Mouse (Mus musculus) midbrain, embryonic 16.5 days (tissue): ENCODE measurements around the gene Nkx2-5. TPM values are rescaled to one million over a fixed set of nuclear protein-coding genes. Genes with fewer than 3 reads are reported as not detected.

Experiments used
- ATAC-seq: fragments of 200-750 bp; cut with Nextera tagmentation; 2 replicates; pipeline ENCODE4 v1.8.0; 2017; ENCODE audit warnings: moderate TSS enrichment
- H3K27ac ChIP-seq: fragments of 300-500 bp; sonication (generic); 2 replicates; pipeline ENCODE4 v1.5.1; 2014; ENCODE audit warnings: mild to moderate bottlenecking, low read length, mixed read lengths
- H3K27me3 ChIP-seq: fragments of 300-500 bp; sonication (generic); 2 replicates; pipeline ENCODE4 v1.6.1; 2014; ENCODE audit warnings: low read depth, low read length, mixed read lengths; ENCODE audit not compliant: control insufficient read depth, insufficient read depth
- H3K36me3 ChIP-seq: fragments of 300-500 bp; sonication (generic); 2 replicates; pipeline ENCODE4 v1.6.1; 2014; ENCODE audit warnings: mild to moderate bottlenecking, low read length, moderate library complexity, mixed read lengths; ENCODE audit not compliant: control insufficient read depth, insufficient read depth
- H3K4me1 ChIP-seq: fragments of 300-500 bp; sonication (generic); 2 replicates; pipeline ENCODE4 v1.6.1; 2014; ENCODE audit warnings: mild to moderate bottlenecking, low read length, mixed read lengths; ENCODE audit not compliant: control insufficient read depth, insufficient read depth
- H3K4me2 ChIP-seq: fragments of 300-500 bp; sonication (generic); 2 replicates; pipeline ENCODE4 v1.6.1; 2014; ENCODE audit warnings: mild to moderate bottlenecking, low read length, mixed read lengths
- H3K4me3 ChIP-seq: fragments of 300-500 bp; sonication (generic); 2 replicates; pipeline ENCODE4 v1.5.1; 2014; ENCODE audit warnings: low read depth, mild to moderate bottlenecking, low read length, moderate library complexity, mixed read lengths
- H3K9ac ChIP-seq: fragments of 300-500 bp; sonication (generic); 2 replicates; pipeline ENCODE4 v1.6.1; 2014; ENCODE audit warnings: low read depth, low read length, mixed read lengths
- H3K9me3 ChIP-seq: fragments of 300-500 bp; sonication (generic); replicated peaks from 2 replicates; pipeline ENCODE4 v1.6.1; 2014; ENCODE audit warnings: mild to moderate bottlenecking, low read length, mixed read lengths; ENCODE audit not compliant: control insufficient read depth, poor library complexity, severe bottlenecking
- WGBS: fragments of 180-500 bp; shearing (Covaris S2); extraction: QIAGEN DNeasy Blood & Tissue Kit; methylation state at CpG from one replicate; pipeline ENCODE4 v1.1.7; 2014; 5-methylcytosine and 5-hydroxymethylcytosine counted together
- polyA plus RNA-seq: library from polyadenylated mRNA; unstranded; fragments of >200 nt; fragmentation: Nextera tagmentation; extraction: Ambion mirVana; gene quantifications from 2 replicates; pipeline ENCODE4 v1.2.1, GENCODE M21; 2015

Gene Nkx2-5
- polyA plus RNA-seq, 1 experiment from 2014 or later = not detected

GRCm38 (mm10) chr17:26802886-26803285 lies 41.9 kb downstream of the Nkx2-5 start:
- Histone ChIP-seq H3K9ac (no peak overlapping the region), H3K4me3 (no peak overlapping the region), H3K4me2 (no peak overlapping the region), H3K27me3 (no peaks in the 10 kb centered on the region), H3K36me3 (no peaks in the 10 kb centered on the region), H3K9me3 (no peaks in the 10 kb centered on the region), H3K4me1 (no peaks in the 10 kb centered on the region), H3K27ac (no peak overlapping the region)
- 91% methylated on average over 3 of the region's 3 CpGs for WGBS
- ATAC-seq = no peak

- Histone ChIP-seq H3K4me3 (no peak overlapping the region), H3K9me3 (no peaks in the 10 kb centered on the region), H3K9ac (no peak overlapping the region), H3K4me2 (no peak overlapping the region), H3K27me3 (no peaks in the 10 kb centered on the region), H3K36me3 (no peaks in the 10 kb centered on the region), H3K27ac (no peak overlapping the region), H3K4me1 (no peaks in the 10 kb centered on the region)
- 75% methylated on average over 6 of the region's 6 CpGs for WGBS
- no peak for ATAC-seq
Measured at GRCm38 (mm10) chr17:26797379-26798128, 47.3 kb downstream of the Nkx2-5 start.

DNA sequence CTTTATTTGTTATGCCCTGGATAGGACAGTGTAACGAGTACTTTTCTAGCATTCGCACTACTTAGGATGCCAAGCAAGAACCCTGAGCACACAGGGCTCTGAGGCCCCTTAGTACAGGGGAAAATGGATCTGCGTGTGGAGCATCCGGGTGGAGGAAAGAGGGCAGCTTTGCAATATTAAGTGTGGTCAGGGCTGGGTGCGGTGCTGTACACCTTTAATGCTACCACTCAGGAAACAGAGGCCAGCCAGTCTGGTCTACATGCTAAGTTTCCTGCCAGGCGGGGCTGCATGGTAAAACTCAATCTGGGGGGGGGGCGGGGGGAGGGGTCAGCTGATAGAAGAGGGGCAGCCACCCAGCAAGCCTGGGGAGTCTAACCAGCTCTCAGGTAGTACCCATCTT lies 49.4 kb downstream of the Nkx2-5 start:
- H3K4me1 ChIP-seq = no peaks in the 10 kb centered on the region
- WGBS = 75% methylated on average over 7 of the region's 7 CpGs
- no peak overlapping the region for H3K4me2 ChIP-seq
- no peak overlapping the region for H3K4me3 ChIP-seq
- no peak overlapping the region for H3K9ac ChIP-seq
- H3K27me3 ChIP-seq = no peaks in the 10 kb centered on the region
- no peak for ATAC-seq
- H3K36me3 ChIP-seq = peaks cover 15% of the 10 kb centered on the region
- no peaks in the 10 kb centered on the region for H3K9me3 ChIP-seq
- no peak overlapping the region for H3K27ac ChIP-seq

GRCm38 (mm10) chr17:26794744-26795143 lies 50.1 kb downstream of the Nkx2-5 start:
- H3K9ac ChIP-seq = no peak overlapping the region
- H3K36me3 ChIP-seq = peaks cover 19% of the 10 kb centered on the region
- no peaks in the 10 kb centered on the region for H3K27me3 ChIP-seq
- no peak for ATAC-seq
- H3K4me3 ChIP-seq = no peak overlapping the region
- no peak overlapping the region for H3K4me2 ChIP-seq
- no peak overlapping the region for H3K27ac ChIP-seq
- no peaks in the 10 kb centered on the region for H3K9me3 ChIP-seq
- WGBS = 29% methylated on average over 3 of the region's 3 CpGs
- H3K4me1 ChIP-seq = no peaks in the 10 kb centered on the region

- peaks cover 24% of the 10 kb centered on the region for H3K36me3 ChIP-seq
- H3K9me3 ChIP-seq = no peaks in the 10 kb centered on the region
- H3K27me3 ChIP-seq = no peaks in the 10 kb centered on the region
- ATAC-seq = no peak
- H3K4me1 ChIP-seq = no peaks in the 10 kb centered on the region
- H3K9ac ChIP-seq = no peak overlapping the region
- WGBS = 88% methylated on average over 5 of the region's 5 CpGs
- H3K4me2 ChIP-seq = no peak overlapping the region
- H3K27ac ChIP-seq = no peak overlapping the region
- H3K4me3 ChIP-seq = no peak overlapping the region
Measured at GRCm38 (mm10) chr17:26793068-26793765, 51.6 kb downstream of the Nkx2-5 start.

DNA sequence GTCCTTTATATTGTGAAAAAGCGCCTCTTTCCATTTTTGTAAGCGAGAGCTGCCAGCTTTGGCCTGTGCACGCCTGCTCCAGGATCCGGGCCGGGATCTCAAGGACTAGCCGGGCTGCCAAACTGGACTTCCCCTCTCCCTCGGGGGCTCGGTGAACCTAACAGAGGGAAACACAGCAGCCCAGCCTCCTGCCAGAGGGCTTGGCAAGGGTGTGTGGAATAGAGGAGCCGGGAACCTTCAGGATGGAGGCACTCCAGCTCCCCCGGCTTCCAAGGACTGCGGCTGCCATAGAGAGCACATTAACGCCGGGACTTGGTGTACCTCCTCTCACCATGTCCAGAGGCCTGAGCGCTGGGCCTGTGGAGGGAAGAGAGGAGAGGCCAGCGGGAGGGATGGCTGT lies 52.7 kb downstream of the Nkx2-5 start:
- H3K36me3 ChIP-seq = peaks cover 28% of the 10 kb centered on the region
- no peak overlapping the region for H3K27ac ChIP-seq
- ATAC-seq = no peak
- 96% methylated on average over 15 of the region's 15 CpGs for WGBS
- no peak overlapping the region for H3K9ac ChIP-seq
- H3K4me3 ChIP-seq = no peak overlapping the region
- H3K4me1 ChIP-seq = no peaks in the 10 kb centered on the region
- no peaks in the 10 kb centered on the region for H3K27me3 ChIP-seq
- no peak overlapping the region for H3K4me2 ChIP-seq
- no peaks in the 10 kb centered on the region for H3K9me3 ChIP-seq

DNA sequence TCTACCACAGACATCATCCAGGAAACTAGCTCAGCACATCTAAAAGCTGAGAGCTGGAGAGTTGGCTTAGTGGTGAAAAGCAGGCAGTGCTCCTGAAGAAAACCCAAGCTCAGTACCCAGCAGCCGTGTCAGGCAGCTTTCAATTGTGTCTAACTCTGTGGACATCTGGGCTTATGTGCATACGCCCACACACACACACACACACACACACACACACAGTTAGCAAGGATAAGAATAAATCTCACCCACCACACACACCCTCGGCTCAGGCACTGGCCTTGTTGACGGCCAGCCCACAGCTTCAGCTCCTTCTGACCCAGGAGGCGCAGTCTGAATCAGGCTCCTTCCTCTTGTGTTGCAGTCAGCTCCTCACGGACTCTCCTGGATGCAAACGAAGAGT lies 53.2 kb downstream of the Nkx2-5 start:
- Histone ChIP-seq H3K9ac (no peak overlapping the region), H3K4me3 (no peak overlapping the region)
- 91% methylated on average over 7 of the region's 7 CpGs for WGBS

GRCm38 (mm10) chr17:26790269-26791214 lies 54.3 kb downstream of the Nkx2-5 start:
- peaks cover 33% of the 10 kb centered on the region for H3K36me3 ChIP-seq

More for the DNA sequence above, 53.2 kb downstream of the Nkx2-5 start:
- Histone ChIP-seq H3K27me3 (no peaks in the 10 kb centered on the region), H3K36me3 (peaks cover 33% of the 10 kb centered on the region), H3K27ac (no peak overlapping the region), H3K4me2 (no peak overlapping the region), H3K4me1 (no peaks in the 10 kb centered on the region), H3K9me3 (no peaks in the 10 kb centered on the region)
- ATAC-seq = no peak

More at GRCm38 (mm10) chr17:26790269-26791214, 54.3 kb downstream of the Nkx2-5 start:
- H3K4me2 ChIP-seq = no peak overlapping the region
- 89% methylated on average over 11 of the region's 11 CpGs for WGBS
- no peak overlapping the region for H3K27ac ChIP-seq
- no peak overlapping the region for H3K9ac ChIP-seq
- no peak overlapping the region for H3K4me3 ChIP-seq
- H3K27me3 ChIP-seq = no peaks in the 10 kb centered on the region
- H3K9me3 ChIP-seq = no peaks in the 10 kb centered on the region
- no peaks in the 10 kb centered on the region for H3K4me1 ChIP-seq
- ATAC-seq = no peak
